ENCODE assay signal across 24 mouse cellular contexts in genomic region chr6:100879607-100880006, GRCm38 (mm10). TPM values are rescaled to one million over a fixed set of nuclear protein-coding genes. Genes with fewer than 3 reads are reported as not detected.
A peak's percentile ranks its signal among the peaks of the same experiment; 100 is the strongest.
DNase-seq lines count a peak whose midpoint lies in the region; ATAC-seq and TF ChIP-seq lines count a peak whose summit lies in the region.
"Had no signal": no experiment of that assay in that cellular context is flagged by ENCODE, and none has a peak within 500 bp of the region (broad histone marks: within the 10 kb centered on the region; RNA-seq: fewer than 3 reads in every experiment).

No protein-coding gene starts in this region.

- peaks cover 8% of the 10 kb centered on the region for H3K9me3 ChIP-seq in CH12.LX (replicated peaks; ENCODE audit: low read length)
- H3K9me3 ChIP-seq in intestine, embryonic 16.5 days (ENCODE audit: control insufficient read depth, low read length) = no peaks in the 10 kb centered on the region; the same call in 1 of the 2 replicates
- H3K9me3 ChIP-seq in hindbrain, embryonic 14.5 days (ENCODE audit: control insufficient read depth, low read length) = no peaks in the 10 kb centered on the region
- H3K9me3 ChIP-seq: embryonic facial prominence, embryonic 12.5 days; kidney, embryonic 15.5 days; limb, embryonic 15.5 days; liver, embryonic 15.5 days had no signal

- no peaks in the 10 kb centered on the region for H3K4me1 ChIP-seq in heart, adult 2 months (ENCODE audit: control insufficient read depth, insufficient read depth, low read length)
- H3K4me1 ChIP-seq in CH12.LX (ENCODE audit: control insufficient read depth in 1 of 2, insufficient read depth in 2 of 2) = peaks cover 8 to 37% of the 10 kb centered on the region in 2 experiments
- H3K4me1 ChIP-seq in intestine, embryonic 16.5 days (ENCODE audit: control insufficient read depth, insufficient read depth, low read length) = peaks cover 10% of the 10 kb centered on the region
- H3K4me1 ChIP-seq in hindbrain, embryonic 14.5 days (replicated peaks; ENCODE audit: control insufficient read depth, insufficient read depth, low read length) = no peaks in the 10 kb centered on the region
- H3K4me1 ChIP-seq: liver, embryonic 15.5 days had no signal

- no peaks in the 10 kb centered on the region for H3K79me2 ChIP-seq in heart, adult 2 months (replicated peaks; ENCODE audit: control insufficient read depth, insufficient read depth, low read length)
- no peaks in the 10 kb centered on the region for H3K79me2 ChIP-seq in CH12.LX (replicated peaks; ENCODE audit: control insufficient read depth, extremely low read depth, insufficient read depth, poor library complexity, severe bottlenecking)

- peaks cover 1% of the 10 kb centered on the region; the same call in 1 of the 2 replicates for H3K27me3 ChIP-seq in heart, adult 2 months (ENCODE audit: control insufficient read depth, insufficient read depth, low read length)
- H3K27me3 ChIP-seq in CH12.LX (replicated peaks) = peaks cover 2% of the 10 kb centered on the region
- 0 out of 2 replicates have a peak, but pooled peaks cover 5% of the 10 kb centered on the region for H3K27me3 ChIP-seq in intestine, embryonic 16.5 days (replicated peaks; ENCODE audit: control insufficient read depth, insufficient read depth, low read length)
- no peaks in the 10 kb centered on the region for H3K27me3 ChIP-seq in hindbrain, embryonic 14.5 days (ENCODE audit: control insufficient read depth, insufficient read depth, low read length)
- H3K27me3 ChIP-seq: liver, embryonic 15.5 days had no signal

- no peak for TF ChIP-seq CTCF in heart, adult 2 months (IDR thresholded peaks at IDR 0.05)
- TF ChIP-seq CTCF in CH12.LX (conservative IDR thresholded peaks at IDR 0.05 in 1 of 2, IDR thresholded peaks at IDR 0.05 in 1 of 2; ENCODE audit: low read depth in 2 of 2, low read length in 2 of 2) = no peak

- no peak for TF ChIP-seq POLR2A in heart, adult 2 months (IDR thresholded peaks at IDR 0.05; ENCODE audit: insufficient read depth, low read depth, low read length)
- TF ChIP-seq POLR2A in CH12.LX (IDR thresholded peaks at IDR 0.05; ENCODE audit: low read depth, low read length) = no peak

- no peak for TF ChIP-seq EP300 in heart, adult 2 months (IDR thresholded peaks at IDR 0.05; ENCODE audit: insufficient read depth, low read depth, low read length)
- TF ChIP-seq EP300 in CH12.LX (IDR thresholded peaks at IDR 0.05; ENCODE audit: low read length) = peak; percentile 89

- WGBS in heart, adult 2 months = 41% methylated on average over 10 of the region's 10 CpGs
- 37% methylated on average over 10 of the region's 10 CpGs for WGBS in intestine, embryonic 16.5 days
- WGBS in hindbrain, embryonic 14.5 days = 56% methylated on average over 10 of the region's 10 CpGs

- DNase-seq in heart, adult 11 months = peak; percentile 84
- no peak for DNase-seq in heart, adult 2 months
- peak; percentile 83 for DNase-seq in CH12.LX (ENCODE audit: extremely low read depth)
- DNase-seq in urinary bladder, postnatal 14 days (ENCODE audit: low spot score) = peak; percentile 68
- DNase-seq in left cerebral cortex, postnatal 4 days = no peak
- DNase-seq in thymus, postnatal 36 days = no peak
- no peak for DNase-seq in hindbrain, embryonic 14.5 days (ENCODE audit: low spot score)
- DNase-seq: adrenal gland, postnatal 14 days; cerebellum, postnatal 10 days; gastrocnemius, postnatal 25 days; kidney, postnatal 4 days; right cerebral cortex, postnatal 4 days; thymus, adult 18-20 months had no signal

- peak; percentile 81 for ATAC-seq in intestine, embryonic 16.5 days
- ATAC-seq in hindbrain, embryonic 14.5 days (ENCODE audit: low FRiP score) = no peak
- ATAC-seq: forebrain, embryonic 14.5 days; inflammation-experienced regulatory T-cells, adult 6 months; midbrain, embryonic 16.5 days had no signal

- H3K36me3 ChIP-seq in heart, adult 2 months (ENCODE audit: control insufficient read depth, insufficient read depth, low read length) = no peaks in the 10 kb centered on the region
- no peaks in the 10 kb centered on the region for H3K36me3 ChIP-seq in CH12.LX (replicated peaks in 1 of 2; ENCODE audit: control insufficient read depth in 1 of 2, insufficient read depth in 1 of 2, low read length in 1 of 2)
- no peaks in the 10 kb centered on the region for H3K36me3 ChIP-seq in intestine, embryonic 16.5 days (ENCODE audit: control insufficient read depth, insufficient read depth, low read length)
- H3K36me3 ChIP-seq in hindbrain, embryonic 14.5 days (replicated peaks; ENCODE audit: control insufficient read depth, insufficient read depth) = no peaks in the 10 kb centered on the region
- H3K36me3 ChIP-seq: embryonic facial prominence, embryonic 12.5 days; G1E; kidney, embryonic 15.5 days; limb, embryonic 15.5 days; liver, embryonic 15.5 days had no signal

- peak overlapping the region; percentile 49; the same call in 1 of the 2 replicates for H3K4me2 ChIP-seq in CH12.LX (ENCODE audit: insufficient read depth, low read depth, poor library complexity, severe bottlenecking)
- H3K4me2 ChIP-seq in intestine, embryonic 16.5 days (ENCODE audit: low read depth, low read length) = no peak overlapping the region
- no peak overlapping the region for H3K4me2 ChIP-seq in hindbrain, embryonic 14.5 days (replicated peaks)
- H3K4me2 ChIP-seq: embryonic facial prominence, embryonic 12.5 days; kidney, embryonic 15.5 days; limb, embryonic 15.5 days; liver, embryonic 15.5 days had no signal

- no peak for TF ChIP-seq RAD21 in CH12.LX (IDR thresholded peaks at IDR 0.05; ENCODE audit: low read depth, low read length)

- no peak overlapping the region for H3K9ac ChIP-seq in heart, adult 2 months (ENCODE audit: low read depth, low read length)
- H3K9ac ChIP-seq in CH12.LX (ENCODE audit: insufficient read depth, low read depth) = no peak overlapping the region
- no peak overlapping the region for H3K9ac ChIP-seq in intestine, embryonic 16.5 days (ENCODE audit: low read depth, low read length)
- no peak overlapping the region for H3K9ac ChIP-seq in hindbrain, embryonic 14.5 days
- H3K9ac ChIP-seq: embryonic facial prominence, embryonic 12.5 days; kidney, embryonic 15.5 days; limb, embryonic 15.5 days; liver, embryonic 15.5 days had no signal

- dilution Hi-C loops in CH12.LX (cut with MboI; ENCODE audit: extremely low pct_ligation_motif_present, extremely low pct_unique_long_range_greater_than_20kb, low sequenced_read_pairs) = no loop called here

- H3K4me3 ChIP-seq in heart, adult 2 months = no peak overlapping the region
- no peak overlapping the region for H3K4me3 ChIP-seq in CH12.LX (replicated peaks in 1 of 3; ENCODE audit: low read depth in 2 of 3, low read length in 2 of 3, poor library complexity in 1 of 3)
- no peak overlapping the region for H3K4me3 ChIP-seq in intestine, embryonic 16.5 days (ENCODE audit: low read length)
- H3K4me3 ChIP-seq in hindbrain, embryonic 14.5 days (replicated peaks; ENCODE audit: low read length) = no peak overlapping the region
- H3K4me3 ChIP-seq: embryonic facial prominence, embryonic 12.5 days; erythroblast, embryonic 14.5 days; kidney, embryonic 15.5 days; limb, embryonic 15.5 days; liver, embryonic 15.5 days; megakaryocyte, embryonic 14.5 days had no signal

- no peak overlapping the region for H3K27ac ChIP-seq in heart, adult 2 months
- no peak overlapping the region for H3K27ac ChIP-seq in CH12.LX (ENCODE audit: insufficient read depth, low read depth)
- H3K27ac ChIP-seq in intestine, embryonic 16.5 days (ENCODE audit: low read length) = no peak overlapping the region
- H3K27ac ChIP-seq in hindbrain, embryonic 14.5 days = no peak overlapping the region
- H3K27ac ChIP-seq: embryonic facial prominence, embryonic 12.5 days; kidney, embryonic 15.5 days; limb, embryonic 15.5 days; liver, embryonic 15.5 days had no signal

- in situ Hi-C loops in CH12.LX (cut with MboI; ENCODE audit: low pct_ligation_motif_present, low pct_unique_long_range_greater_than_20kb, low sequenced_read_pairs) = loop anchor here (10.0 kb wide), 1 partner anchor 325 kb away; no protein-coding TSS in a partner anchor

- intact Hi-C loops in heart, adult 2 months (cut with DNase I) = loop anchor here (5.0 to 10.0 kb wide), 3 partner anchors 115 to 738 kb away; no protein-coding TSS in a partner anchor
- intact Hi-C loops in left cerebral cortex, postnatal 4 days (cut with DNase I) = loop anchor here (5.0 to 10.0 kb wide), 3 partner anchors 495 to 738 kb away; partner anchors contain the start of gene Pdzrn3

TF ChIP-seq in CH12.LX, 34 proteins besides CTCF, POLR2A, EP300 and RAD21 (continues in another document):
- TF ChIP-seq SMC3 (IDR thresholded peaks at IDR 0.05; ENCODE audit: low read depth, low read length) (no peak), RCOR1 (conservative IDR thresholded peaks at IDR 0.05; ENCODE audit: low read depth, low read length) (peak; percentile 72; the same call in 1 of the 2 replicates), E2F4 (IDR thresholded peaks at IDR 0.05; ENCODE audit: insufficient replicate concordance, low read depth, low read length) (no peak), USF1 (IDR thresholded peaks at IDR 0.05; ENCODE audit: low read depth, low read length) (no peak; the same call in 1 of the 2 replicates), NELFE (IDR thresholded peaks at IDR 0.05; ENCODE audit: low read depth, low read length) (no peak), JUN (IDR thresholded peaks at IDR 0.05; ENCODE audit: insufficient read depth, low read depth, low read length) (peak; percentile 37; the same call in 1 of the 2 replicates), MEF2A (IDR thresholded peaks at IDR 0.05; ENCODE audit: borderline replicate concordance, low read depth, low read length) (peak; percentile 81), CHD1 (IDR thresholded peaks at IDR 0.05; ENCODE audit: low read depth, low read length) (no peak), ETS1 (conservative IDR thresholded peaks at IDR 0.05; ENCODE audit: low read depth, low read length) (peak; percentile 61), MYC (IDR thresholded peaks at IDR 0.05; ENCODE audit: low read depth, low read length) (peak; percentile 78), SIN3A (IDR thresholded peaks at IDR 0.05; ENCODE audit: low read length) (peak; percentile 70), MXI1 (IDR thresholded peaks at IDR 0.05; ENCODE audit: low read depth, low read length) (peak; percentile 75), NRF1 (IDR thresholded peaks at IDR 0.05; ENCODE audit: low read depth, low read length) (no peak; the same call in 1 of the 2 replicates), IRF4 (IDR thresholded peaks at IDR 0.05; ENCODE audit: low read depth, low read length) (peak; percentile 97), TBP (conservative IDR thresholded peaks at IDR 0.05; ENCODE audit: low read depth, low read length) (no peak)

RNA-seq across cellular contexts. Expression of gene Ppp4r2, which starts 46.2 kb away (rescaled TPM):
- 10 to 100 TPM; 46.0 to 46.7 TPM for total RNA-seq in heart, adult 2 months (2021)
- 9.7 and 11.9 TPM in 2 replicates for polyA plus RNA-seq in heart, adult 2 months (2012; rRNA removed)
- total RNA-seq in CH12.LX (2012; rRNA removed) (53.3 and 60.1 TPM in 2 replicates), CH12.LX (2014; rRNA removed) (134 and 144 TPM in 2 replicates)
- 112 and 115 TPM in 2 replicates for polyA plus RNA-seq in CH12.LX (2012; ENCODE audit: insufficient read length, low read depth)
- polyA plus RNA-seq in intestine, embryonic 16.5 days (2015; fragmentation: Nextera tagmentation; extraction: Ambion mirVana) = 8.1 and 8.7 TPM in 2 replicates
- total RNA-seq in left cerebral cortex, postnatal 4 days (2021) = 10 to 100 TPM; 72.3 to 88.7 TPM
- polyA plus RNA-seq in hindbrain, embryonic 14.5 days (2014; fragmentation: Nextera tagmentation; extraction: Ambion mirVana) = 26.6 and 27.0 TPM in 2 replicates

Comparison
In these comparisons a context has a peak if more than half of its experiments do, and no peak if none do; other contexts are left out.
1. DNase-seq: peak in heart, adult 11 months (single experiment), CH12.LX (single experiment) and urinary bladder, postnatal 14 days (single experiment); none in heart, adult 2 months (0 of 2), left cerebral cortex, postnatal 4 days (single experiment), thymus, postnatal 36 days (0 of 2) and hindbrain, embryonic 14.5 days (single experiment).